In genomic region chr16:90309784-90310183, GRCm38 (mm10) we compare ENCODE assay signal across 29 mouse cellular contexts. TPM values are rescaled to one million over a fixed set of nuclear protein-coding genes. Genes with fewer than 3 reads are reported as not detected.
DNase-seq lines count a peak whose midpoint lies in the region; ATAC-seq and TF ChIP-seq lines count a peak whose summit lies in the region.
"Had no signal": no experiment of that assay in that cellular context is flagged by ENCODE, and none has a peak within 500 bp of the region (broad histone marks: within the 10 kb centered on the region; RNA-seq: fewer than 3 reads in every experiment).

No protein-coding gene starts in this region.

- H3K9me3 ChIP-seq in liver, postnatal 0 days (ENCODE audit: low read length), result no peaks in the 10 kb centered on the region
- H3K9me3 ChIP-seq: embryonic facial prominence, embryonic 12.5 days; embryonic facial prominence, embryonic 15.5 days; heart, embryonic 12.5 days; heart, embryonic 15.5 days; hindbrain, embryonic 10.5 days; hindbrain, embryonic 13.5 days had no signal

- no peaks in the 10 kb centered on the region for H3K36me3 ChIP-seq in liver, postnatal 0 days (replicated peaks; ENCODE audit: insufficient read depth, low read length)
- H3K36me3 ChIP-seq: embryonic facial prominence, embryonic 12.5 days; embryonic facial prominence, embryonic 15.5 days; heart, embryonic 12.5 days; heart, embryonic 15.5 days; hindbrain, embryonic 10.5 days; hindbrain, embryonic 13.5 days had no signal

- no peaks in the 10 kb centered on the region for H3K4me1 ChIP-seq in liver, postnatal 0 days (ENCODE audit: insufficient read depth)
- H3K4me1 ChIP-seq: embryonic facial prominence, embryonic 12.5 days; embryonic facial prominence, embryonic 15.5 days; heart, embryonic 12.5 days; heart, embryonic 15.5 days; hindbrain, embryonic 10.5 days; hindbrain, embryonic 13.5 days had no signal

- no peak overlapping the region for H3K9ac ChIP-seq in liver, postnatal 0 days (replicated peaks)
- H3K9ac ChIP-seq: embryonic facial prominence, embryonic 12.5 days; embryonic facial prominence, embryonic 15.5 days; forebrain, postnatal 0 days; heart, embryonic 12.5 days; heart, embryonic 15.5 days; hindbrain, embryonic 13.5 days had no signal

- no peaks in the 10 kb centered on the region for H3K27me3 ChIP-seq in liver, postnatal 0 days (ENCODE audit: insufficient read depth, low read length)
- H3K27me3 ChIP-seq: embryonic facial prominence, embryonic 12.5 days; embryonic facial prominence, embryonic 15.5 days; heart, embryonic 12.5 days; heart, embryonic 15.5 days; hindbrain, embryonic 13.5 days had no signal

- H3K4me2 ChIP-seq in liver, postnatal 0 days (ENCODE audit: low read depth, low read length), result no peak overlapping the region
- H3K4me2 ChIP-seq: embryonic facial prominence, embryonic 12.5 days; embryonic facial prominence, embryonic 15.5 days; heart, embryonic 12.5 days; heart, embryonic 15.5 days; hindbrain, embryonic 13.5 days had no signal

- no peak overlapping the region for H3K27ac ChIP-seq in liver, postnatal 0 days (ENCODE audit: low read depth)
- H3K27ac ChIP-seq: embryonic facial prominence, embryonic 12.5 days; embryonic facial prominence, embryonic 15.5 days; gastrocnemius, adult 2 months; heart, embryonic 15.5 days; hindbrain, embryonic 10.5 days; hindbrain, embryonic 13.5 days had no signal

- no peak for TF ChIP-seq EP300 in liver, postnatal 0 days (IDR thresholded peaks at IDR 0.05; ENCODE audit: low read depth)

- ATAC-seq in granulocyte monocyte progenitor cell, adult 5-6 weeks (replicated peaks; ENCODE audit: poor library complexity, severe bottlenecking), result peak; percentile 31; the same call in 1 of the 2 replicates
- no peak for ATAC-seq in liver, postnatal 0 days
- ATAC-seq: activated CD4-positive, CD25-positive, alpha-beta regulatory T cell, adult 4 months; CD4-positive, CD25-positive, alpha-beta regulatory T cell, adult 4 months; forebrain, embryonic 14.5 days; forebrain, postnatal 0 days; hindbrain, embryonic 16.5 days; intestine, embryonic 16.5 days had no signal

- 67% methylated on average over 3 of the region's 3 CpGs for WGBS in liver, postnatal 0 days (ENCODE audit: insufficient replicate concordance)

- no peak overlapping the region for H3K4me3 ChIP-seq in liver, postnatal 0 days (ENCODE audit: low read depth, low read length)
- H3K4me3 ChIP-seq: embryonic facial prominence, embryonic 12.5 days; embryonic facial prominence, embryonic 15.5 days; gastrocnemius, adult 2 months; heart, embryonic 12.5 days; heart, embryonic 15.5 days; hindbrain, embryonic 10.5 days; hindbrain, embryonic 13.5 days had no signal

- TF ChIP-seq CTCF in liver, postnatal 0 days (IDR thresholded peaks at IDR 0.05; ENCODE audit: low read depth), result no peak

- DNase-seq in 416B (ENCODE audit: low read depth) (peak; percentile 47), ES-CJ7 (ENCODE audit: low read depth, low spot score) (peak; percentile 98), R1 (ENCODE audit: low read depth, low spot score) (peak; percentile 100)
- DNase-seq in adrenal gland, postnatal 25 days, result no peak
- no peak for DNase-seq in liver, postnatal 0 days
- DNase-seq in kidney, adult 9 months, result no peak
- DNase-seq: adrenal gland, adult 8-10 months; adrenal gland, postnatal 36 days; cerebellum, adult 2 months; cerebellum, adult 9-11 months; cerebellum, postnatal 25 days; forebrain, postnatal 0 days; gastrocnemius, adult 2 months; gastrocnemius, postnatal 14 days; heart, adult 18-20 months; heart, postnatal 10 days; heart, postnatal 36 days had no signal

RNA-seq across cellular contexts. Expression of gene Scaf4, which starts 25.5 kb away (rescaled TPM):
- 44.8 and 87.8 TPM in 2 replicates for total RNA-seq in granulocyte monocyte progenitor cell, adult 5-6 weeks (2014; fragmentation: Nextera tagmentation)
- 27.0 and 31.3 TPM in 2 replicates for total RNA-seq in granulocyte monocyte progenitor cell, adult 5-6 weeks (2017)
- 54.4 and 70.7 TPM in 2 replicates for total RNA-seq in adrenal gland, postnatal 25 days (2021)
- polyA plus RNA-seq in liver, postnatal 0 days (2015; fragmentation: Nextera tagmentation; extraction: Ambion mirVana), result 6.2 TPM in 2 replicates

Comparison
In these comparisons a context has a peak if more than half of its experiments do, and no peak if none do; other contexts are left out.
1. DNase-seq: peak in 416B (single experiment), ES-CJ7 (single experiment) and R1 (single experiment); none in adrenal gland, postnatal 25 days (single experiment), liver, postnatal 0 days (single experiment) and kidney, adult 9 months (single experiment).